Mouse (Mus musculus) MEL (cell line): ENCODE measurements around the gene Sgcd. TPM values are rescaled to one million over a fixed set of nuclear protein-coding genes. Genes with fewer than 3 reads are reported as not detected.

Source experiments
- DNase-seq: peaks from one replicate; pipeline ENCODE4 v3.0.0; 2011; ENCODE audit warnings: low read depth, low spot score
- H3K27ac ChIP-seq: 2 replicates; pipeline ENCODE4 v1.5.1; 2012; ENCODE audit warnings: low read depth, mild to moderate bottlenecking, control low read depth, low read length, moderate library complexity; ENCODE audit not compliant: control insufficient read depth
- H3K27me3 ChIP-seq, 2 experiments: fragments of 150-350 bp in 1 of 2; sonication (generic) in 1 of 2; 2 replicates each; pipeline ENCODE4 v1.6.1; 2012; ENCODE audit warnings: low read length in 2 of 2, mild to moderate bottlenecking in 2 of 2, improper control_type of control experiment in 1 of 2, moderate library complexity in 1 of 2; ENCODE audit not compliant: insufficient read depth in 2 of 2, control insufficient read depth in 1 of 2
- H3K36me3 ChIP-seq, 2 experiments: 2 replicates each; pipeline ENCODE4 v1.6.1; 2012 to 2014; ENCODE audit warnings: low read length in 2 of 2, improper control_type of control experiment in 1 of 2, inconsistent platforms in 1 of 2, mild to moderate bottlenecking in 1 of 2; ENCODE audit not compliant: insufficient read depth in 2 of 2, control insufficient read depth in 1 of 2
- H3K4me1 ChIP-seq, 2 experiments: fragments of 150-350 bp in 1 of 2; sonication (generic) in 1 of 2; 2 replicates each; pipeline ENCODE4 v1.6.1; 2012; ENCODE audit warnings: low read length in 2 of 2, improper control_type of control experiment in 1 of 2, mild to moderate bottlenecking in 1 of 2; ENCODE audit not compliant: insufficient read depth in 2 of 2, control insufficient read depth in 1 of 2
- H3K4me3 ChIP-seq, 2 experiments: fragments of 150-350 bp in 1 of 2; sonication (generic) in 1 of 2; 2 replicates each; pipeline ENCODE4 v1.5.1; 2012; ENCODE audit warnings: low read depth in 2 of 2, low read length in 2 of 2, mild to moderate bottlenecking in 2 of 2, moderate library complexity in 2 of 2, control low read depth in 1 of 2, improper control_type of control experiment in 1 of 2; ENCODE audit not compliant: control insufficient read depth in 1 of 2, insufficient read depth in 1 of 2
- H3K79me2 ChIP-seq: 2 replicates; pipeline ENCODE4 v1.6.1; 2012; ENCODE audit warnings: mild to moderate bottlenecking, low read length, moderate library complexity; ENCODE audit not compliant: control insufficient read depth, poor library complexity, insufficient read depth
- H3K9ac ChIP-seq: 2 replicates; pipeline ENCODE4 v1.6.1; 2012; ENCODE audit warnings: low read depth, mild to moderate bottlenecking, control low read depth, low read length, moderate library complexity; ENCODE audit not compliant: control insufficient read depth, poor library complexity, severe bottlenecking
- H3K9me3 ChIP-seq: fragments of 150-350 bp; sonication (generic); replicated peaks from 2 replicates; pipeline ENCODE4 v1.6.1; 2012; ENCODE audit warnings: mild to moderate bottlenecking, low read length, improper control_type of control experiment, moderate library complexity; ENCODE audit not compliant: insufficient read depth
- BHLHE40 ChIP-seq: IDR thresholded peaks from 2 replicates; pipeline ENCODE4 v1.6.1; 2012; ENCODE audit warnings: low read depth, mild to moderate bottlenecking, inconsistent platforms, low read length, improper control_type of control experiment, borderline replicate concordance
- CHD1 ChIP-seq: IDR thresholded peaks from 2 replicates; pipeline ENCODE4 v1.6.1; 2012; ENCODE audit warnings: low read depth, mild to moderate bottlenecking, inconsistent platforms, low read length, improper control_type of control experiment
- CTCF ChIP-seq, 3 experiments: IDR thresholded peaks in 2 of 3; conservative IDR thresholded peaks in 1 of 3; 2 replicates each; pipeline ENCODE4 v1.5.1; 2011 to 2012; ENCODE audit warnings: low read length in 3 of 3, low read depth in 2 of 3, mild to moderate bottlenecking in 2 of 3, improper control_type of control experiment in 1 of 3, inconsistent platforms in 1 of 3, mixed read lengths in 1 of 3, moderate library complexity in 1 of 3; ENCODE audit not compliant: control insufficient read depth in 1 of 3, insufficient read depth in 1 of 3, poor library complexity in 1 of 3, severe bottlenecking in 1 of 3
- ELF1 ChIP-seq: IDR thresholded peaks from 2 replicates; pipeline ENCODE4 v1.6.1; 2014; ENCODE audit warnings: low read depth, mild to moderate bottlenecking, inconsistent platforms, low read length, improper control_type of control experiment, moderate library complexity
- ETS1 ChIP-seq: IDR thresholded peaks from 2 replicates; pipeline ENCODE4 v1.6.1; 2012; ENCODE audit warnings: low read depth, mild to moderate bottlenecking, inconsistent platforms, low read length, improper control_type of control experiment, moderate library complexity
- GABPA ChIP-seq: IDR thresholded peaks from 2 replicates; pipeline ENCODE4 v1.6.1; 2012; ENCODE audit warnings: low read depth, mild to moderate bottlenecking, inconsistent platforms, low read length, improper control_type of control experiment, moderate library complexity
- GATA1 ChIP-seq: IDR thresholded peaks from 2 replicates; pipeline ENCODE4 v1.6.1; 2011; ENCODE audit warnings: low read depth, low read length, improper control_type of control experiment
- HCFC1 ChIP-seq: IDR thresholded peaks from 2 replicates; pipeline ENCODE4 v1.6.1; 2012; ENCODE audit warnings: low read depth, mild to moderate bottlenecking, inconsistent platforms, low read length, improper control_type of control experiment, moderate library complexity
- KAT2A ChIP-seq: conservative IDR thresholded peaks from 2 replicates; pipeline ENCODE4 v1.6.1; 2012; ENCODE audit warnings: low read depth, low read length, improper control_type of control experiment, inconsistent platforms
- MAFK ChIP-seq: IDR thresholded peaks from 2 replicates; pipeline ENCODE4 v1.6.1; 2011; ENCODE audit warnings: low read depth, mild to moderate bottlenecking, low read length, improper control_type of control experiment, borderline replicate concordance
- MAZ ChIP-seq: IDR thresholded peaks from 2 replicates; pipeline ENCODE4 v1.6.1; 2012; ENCODE audit warnings: low read depth, mild to moderate bottlenecking, inconsistent platforms, low read length, improper control_type of control experiment
- MYC ChIP-seq: IDR thresholded peaks from 2 replicates; pipeline ENCODE4 v1.6.1; 2011; ENCODE audit warnings: low read depth, mild to moderate bottlenecking, low read length, improper control_type of control experiment, moderate library complexity
- NRF1 ChIP-seq: IDR thresholded peaks from 2 replicates; pipeline ENCODE4 v1.6.1; 2014; ENCODE audit warnings: low read depth, mild to moderate bottlenecking, inconsistent platforms, low read length, improper control_type of control experiment, moderate library complexity; ENCODE audit not compliant: poor library complexity, insufficient read depth, severe bottlenecking
- POLR2AphosphoS2 ChIP-seq: IDR thresholded peaks from 2 replicates; pipeline ENCODE4 v1.6.1; 2011; ENCODE audit warnings: low read length, improper control_type of control experiment
- RAD21 ChIP-seq: IDR thresholded peaks from 2 replicates; pipeline ENCODE4 v1.6.1; 2011; ENCODE audit warnings: mild to moderate bottlenecking, low read depth, low read length, improper control_type of control experiment
- RCOR1 ChIP-seq: IDR thresholded peaks from 2 replicates; pipeline ENCODE4 v1.6.1; 2012; ENCODE audit warnings: low read depth, mild to moderate bottlenecking, inconsistent platforms, low read length, improper control_type of control experiment
- SIN3A ChIP-seq: IDR thresholded peaks from 2 replicates; pipeline ENCODE4 v1.6.1; 2012; ENCODE audit warnings: low read length, improper control_type of control experiment, inconsistent platforms
- TAL1 ChIP-seq: IDR thresholded peaks from 2 replicates; pipeline ENCODE4 v1.6.1; 2012; ENCODE audit warnings: mild to moderate bottlenecking, inconsistent platforms, low read length, moderate library complexity, mixed read lengths
- TBP ChIP-seq: IDR thresholded peaks from 2 replicates; pipeline ENCODE4 v1.8.0; 2011; ENCODE audit warnings: low read depth, low read length, improper control_type of control experiment
- USF1 ChIP-seq: IDR thresholded peaks from 2 replicates; pipeline ENCODE4 v1.6.1; 2014; ENCODE audit warnings: low read depth, mild to moderate bottlenecking, inconsistent platforms, low read length, improper control_type of control experiment, moderate library complexity
- ZC3H11A ChIP-seq: IDR thresholded peaks from 2 replicates; pipeline ENCODE4 v1.6.1; 2012; ENCODE audit warnings: low read depth, mild to moderate bottlenecking, inconsistent platforms, low read length, improper control_type of control experiment
- ZKSCAN1 ChIP-seq: IDR thresholded peaks from 2 replicates; pipeline ENCODE4 v1.6.1; 2012; ENCODE audit warnings: low read depth, mild to moderate bottlenecking, inconsistent platforms, low read length, improper control_type of control experiment, moderate library complexity
- ZMIZ1 ChIP-seq: IDR thresholded peaks from 2 replicates; pipeline ENCODE4 v1.6.1; 2012; ENCODE audit warnings: low read depth, mild to moderate bottlenecking, inconsistent platforms, low read length, improper control_type of control experiment, moderate library complexity
- polyA plus RNA-seq, 2 experiments: library from polyadenylated mRNA; stranded (reverse) in 1 of 2; unstranded in 1 of 2; fragments of >175 nt in 1 of 2; fragments of >200 nt in 1 of 2; gene quantifications; 2 replicates each; pipeline versions ENCODE4 v1.2.1 to v1.2.4; 2012; ENCODE audit warnings: low replicate concordance in 2 of 2, low read depth in 1 of 2; ENCODE audit not compliant: insufficient read length in 2 of 2, insufficient read depth in 1 of 2, missing spikeins in 1 of 2
- total RNA-seq: library from RNA; depleted of rRNA; stranded (reverse); fragments of 300-350 nt; gene quantifications from 2 replicates; pipeline ENCODE4 v1.2.3, GENCODE M21; 2012

Gene Sgcd
- total and polyA plus RNA-seq, 3 experiments, result not detected

GRCm38 (mm10) chr11:47032318-47032717 is 956.5 kb downstream of the Sgcd start:
- H3K4me3 ChIP-seq, result no peak overlapping the region
- no peak overlapping the region for H3K9ac ChIP-seq
- H3K9me3 ChIP-seq, result no peaks in the 10 kb centered on the region
- no peaks in the 10 kb centered on the region for H3K4me1 ChIP-seq
- TF ChIP-seq KAT2A, result no peak
- no peak for TF ChIP-seq MAFK
- no peak for TF ChIP-seq HCFC1
- TF ChIP-seq, all 39 proteins: peak for 0
- Histone ChIP-seq H3K27me3 (no peaks in the 10 kb centered on the region), H3K27ac (no peak overlapping the region), H3K36me3 (no peaks in the 10 kb centered on the region), H3K79me2 (no peaks in the 10 kb centered on the region)
- no peak for DNase-seq

GRCm38 (mm10) chr11:47020874-47021273 is 967.9 kb downstream of the Sgcd start:
- Histone ChIP-seq H3K9ac (no peak overlapping the region), H3K27ac (no peak overlapping the region), H3K36me3 (no peaks in the 10 kb centered on the region), H3K4me1 (no peaks in the 10 kb centered on the region), H3K9me3 (no peaks in the 10 kb centered on the region)
- TF ChIP-seq RAD21 (no peak), ELF1 (no peak), NRF1 (no peak), TBP (no peak), GATA1 (no peak), ZKSCAN1 (no peak), CHD1 (no peak), ZMIZ1 (no peak), USF1 (no peak), CTCF (IDR thresholded peaks at IDR 0.05 in 2 of 3, conservative IDR thresholded peaks at IDR 0.05 in 1 of 3; ENCODE audit: control insufficient read depth in 1 of 3, insufficient read depth in 1 of 3, low read depth in 2 of 3, low read length in 3 of 3, poor library complexity in 1 of 3, severe bottlenecking in 1 of 3) (no peak), POLR2AphosphoS2 (no peak), ZC3H11A (no peak), GABPA (no peak), MYC (no peak), RCOR1 (no peak), TAL1 (no peak), MAZ (no peak), BHLHE40 (no peak), SIN3A (no peak), ETS1 (no peak)
- TF ChIP-seq, all 39 proteins: peak for 0
- Histone ChIP-seq H3K4me3 (no peak overlapping the region), H3K27me3 (no peaks in the 10 kb centered on the region), H3K79me2 (no peaks in the 10 kb centered on the region)
- DNase-seq, result no peak
